In the genomic region with DNA sequence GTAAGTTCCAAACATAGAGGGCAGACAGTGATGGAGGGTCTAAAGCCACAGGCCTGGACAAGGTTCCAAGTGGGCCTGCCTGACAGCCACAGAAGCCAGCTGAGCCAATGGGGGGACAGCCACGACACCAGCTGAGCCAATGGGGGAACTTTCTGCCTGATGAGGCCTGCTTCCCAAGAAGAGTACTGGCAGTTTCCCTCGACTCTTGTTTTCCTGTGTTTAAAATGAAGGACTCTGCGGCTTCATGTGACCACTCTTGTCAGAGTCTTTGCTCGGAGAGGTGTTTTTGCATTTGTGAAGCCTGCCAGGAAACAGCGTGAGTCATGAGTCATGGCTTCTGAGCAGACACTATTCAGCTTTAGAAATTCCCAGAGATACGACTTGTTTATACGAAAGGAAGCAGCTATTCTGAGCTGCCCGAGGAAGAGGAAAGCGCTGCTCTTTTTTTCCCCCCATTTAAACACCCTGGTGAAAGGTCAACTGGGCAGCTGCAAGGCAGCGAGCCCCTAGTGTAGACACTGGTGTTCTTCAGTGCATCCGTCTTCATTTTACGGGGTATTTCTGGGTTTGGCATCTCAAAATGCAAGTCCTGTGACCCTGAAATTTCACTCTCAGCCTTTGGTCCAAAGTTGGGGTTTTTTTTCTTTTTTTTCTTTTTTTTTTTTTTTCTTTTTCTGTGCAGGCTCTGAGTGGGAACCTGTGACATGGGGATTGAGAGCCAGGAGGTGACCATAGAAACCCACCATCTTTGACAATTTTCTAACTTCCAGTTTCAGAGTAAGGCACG, we compare ENCODE assay signal across 9 mouse cellular contexts.
DNase-seq lines count a peak whose midpoint lies in the region; ATAC-seq and TF ChIP-seq lines count a peak whose summit lies in the region.
"Had no signal": no experiment of that assay in that cellular context is flagged by ENCODE, and none has a peak within 500 bp of the region (broad histone marks: within the 10 kb centered on the region; RNA-seq: fewer than 3 reads in every experiment).

No protein-coding gene starts in this region.

- H3K27ac ChIP-seq in embryonic facial prominence, embryonic 15.5 days (replicated peaks): peak overlapping the region; percentile 74
- H3K27ac ChIP-seq in heart, embryonic 12.5 days (ENCODE audit: poor library complexity, severe bottlenecking): peak overlapping the region; percentile 92
- peak overlapping the region; percentile 76 for H3K27ac ChIP-seq in kidney, embryonic 14.5 days (ENCODE audit: low read depth, low read length)
- peak overlapping the region; percentile 78 for H3K27ac ChIP-seq in liver, adult 2 months (replicated peaks; ENCODE audit: insufficient read depth, low read depth, low read length)

- H3K9me3 ChIP-seq in embryonic facial prominence, embryonic 15.5 days (replicated peaks): no peaks in the 10 kb centered on the region
- no peaks in the 10 kb centered on the region for H3K9me3 ChIP-seq in heart, embryonic 12.5 days (replicated peaks)
- no peaks in the 10 kb centered on the region for H3K9me3 ChIP-seq in kidney, embryonic 14.5 days (ENCODE audit: control insufficient read depth, low read length)

- H3K36me3 ChIP-seq in embryonic facial prominence, embryonic 15.5 days: no peaks in the 10 kb centered on the region
- no peaks in the 10 kb centered on the region for H3K36me3 ChIP-seq in heart, embryonic 12.5 days
- no peaks in the 10 kb centered on the region for H3K36me3 ChIP-seq in kidney, embryonic 14.5 days (ENCODE audit: control insufficient read depth, insufficient read depth, low read length)
- H3K36me3 ChIP-seq in liver, adult 2 months (ENCODE audit: control insufficient read depth, insufficient read depth, low read length): no peaks in the 10 kb centered on the region

- peak; percentile 48 for DNase-seq in CD4-positive, CD25-positive, alpha-beta regulatory T cell, adult 2 months (ENCODE audit: low read depth, low spot score)
- peak; percentile 54 for DNase-seq in adrenal gland, postnatal 25 days
- DNase-seq in liver, adult 2 months (ENCODE audit: extremely low read depth, low read depth, low spot score): peak; percentile 58
- peak; percentile 35 for DNase-seq in neural tube, embryonic 10.5 days (ENCODE audit: extremely low spot score, low spot score)
- no peak for DNase-seq in spleen, postnatal 10 days (ENCODE audit: low spot score in 2 of 2)

- no peaks in the 10 kb centered on the region for H3K79me2 ChIP-seq in liver, adult 2 months (ENCODE audit: control insufficient read depth, insufficient read depth, low read length)

- H3K4me1 ChIP-seq in embryonic facial prominence, embryonic 15.5 days: peaks cover 11% of the 10 kb centered on the region; the same call in 1 of the 2 replicates
- peaks cover 48% of the 10 kb centered on the region for H3K4me1 ChIP-seq in heart, embryonic 12.5 days (replicated peaks)
- H3K4me1 ChIP-seq in kidney, embryonic 14.5 days (ENCODE audit: control insufficient read depth, insufficient read depth, low read length): no peaks in the 10 kb centered on the region; the same call in 1 of the 2 replicates
- peaks cover 3% of the 10 kb centered on the region; the same call in 1 of the 2 replicates for H3K4me1 ChIP-seq in liver, adult 2 months (ENCODE audit: control insufficient read depth, insufficient read depth, low read length)

- no peak overlapping the region for H3K4me2 ChIP-seq in embryonic facial prominence, embryonic 15.5 days (replicated peaks)
- H3K4me2 ChIP-seq in heart, embryonic 12.5 days: 0 out of 2 replicates have a peak overlapping the region, but pooled peaks have one; percentile 2
- 0 out of 2 replicates have a peak overlapping the region, but pooled peaks have one; percentile 10 for H3K4me2 ChIP-seq in kidney, embryonic 14.5 days (replicated peaks; ENCODE audit: low read depth, low read length)

- TF ChIP-seq POLR2A in liver, adult 2 months (IDR thresholded peaks at IDR 0.05; ENCODE audit: extremely low read depth, insufficient read depth, low read length): no peak

- no peaks in the 10 kb centered on the region for H3K27me3 ChIP-seq in embryonic facial prominence, embryonic 15.5 days
- no peaks in the 10 kb centered on the region for H3K27me3 ChIP-seq in heart, embryonic 12.5 days (replicated peaks)
- no peaks in the 10 kb centered on the region for H3K27me3 ChIP-seq in kidney, embryonic 14.5 days (ENCODE audit: control insufficient read depth, insufficient read depth, low read length)
- H3K27me3 ChIP-seq in liver, adult 2 months (ENCODE audit: control insufficient read depth, insufficient read depth, low read length): no peaks in the 10 kb centered on the region

- H3K4me3 ChIP-seq in embryonic facial prominence, embryonic 15.5 days (replicated peaks): no peak overlapping the region
- H3K4me3 ChIP-seq in heart, embryonic 12.5 days: no peak overlapping the region
- H3K4me3 ChIP-seq in kidney, embryonic 14.5 days (ENCODE audit: low read length): no peak overlapping the region
- no peak overlapping the region for H3K4me3 ChIP-seq in liver, adult 2 months (ENCODE audit: insufficient read depth, low read depth, low read length)
- H3K4me3 ChIP-seq: erythroblast, embryonic 14.5 days had no signal

- TF ChIP-seq CTCF in liver, adult 2 months (IDR thresholded peaks at IDR 0.05; ENCODE audit: low read depth, low read length): no peak

- ATAC-seq in embryonic facial prominence, embryonic 15.5 days (ENCODE audit: insufficient number of reproducible peaks, low FRiP score, low TSS enrichment, low read depth): peak; percentile 83
- peak; percentile 80 for ATAC-seq in heart, embryonic 12.5 days (ENCODE audit: insufficient number of reproducible peaks, low FRiP score)
- peak; percentile 76; the same call in 1 of the 2 replicates for ATAC-seq in kidney, embryonic 14.5 days (ENCODE audit: low FRiP score, low TSS enrichment)

- no peak overlapping the region for H3K9ac ChIP-seq in embryonic facial prominence, embryonic 15.5 days
- no peak overlapping the region for H3K9ac ChIP-seq in heart, embryonic 12.5 days
- H3K9ac ChIP-seq in kidney, embryonic 14.5 days (ENCODE audit: low read depth, low read length): no peak overlapping the region
- H3K9ac ChIP-seq in liver, adult 2 months (ENCODE audit: low read depth, low read length): 0 out of 2 replicates have a peak overlapping the region, but pooled peaks have one; percentile 8

- WGBS in embryonic facial prominence, embryonic 15.5 days: 61% methylated on average over 13 of the region's 13 CpGs
- 33% methylated on average over 13 of the region's 13 CpGs for WGBS in heart, embryonic 12.5 days
- 41% methylated on average over 13 of the region's 13 CpGs for WGBS in kidney, embryonic 14.5 days
- WGBS in liver, adult 2 months: 53% methylated on average over 13 of the region's 13 CpGs

Comparison
In these comparisons a context has a peak if more than half of its experiments do, and no peak if none do; other contexts are left out.
1. DNase-seq: peak in CD4-positive, CD25-positive, alpha-beta regulatory T cell, adult 2 months (single experiment), adrenal gland, postnatal 25 days (single experiment), liver, adult 2 months (single experiment) and neural tube, embryonic 10.5 days (single experiment); none in spleen, postnatal 10 days (0 of 2).
2. Peak in every context shown above with its lines, with median percentiles within 50 percentile points of each other: ATAC-seq and H3K27ac ChIP-seq.